Mouse (Mus musculus) left cerebral cortex, postnatal 25 days (tissue): Measurements from ENCODE around the gene Hnf1a. TPM values are rescaled to one million over a fixed set of nuclear protein-coding genes. Genes with fewer than 3 reads are reported as not detected.

Experiments used
- DNase-seq, 2 experiments: peaks; one replicate each; pipeline ENCODE4 v3.0.0; 2022; ENCODE audit warnings: low spot score in 2 of 2, mixed read lengths in 1 of 2
- intact Hi-C: fragments of 180-260 bp; cut with DNase I; formaldehyde crosslinking; loops from one replicate; pipeline ENCODE4 v1.15.1; 2025
- total RNA-seq, 2 experiments: library from RNA; stranded (reverse); gene quantifications; 2 replicates each; pipeline ENCODE4 v1.2.3; 2021

The Hnf1a gene
- total RNA-seq = not detected

GRCm38 (mm10) chr5:114970824-114971227 lies at the start of gene Hnf1a:
Gene Hnf1a, minus strand, starts transcription at chr5:114971094.
- intact Hi-C loops = no loop called here
- no peak for DNase-seq

GRCm38 (mm10) chr5:115018813-115019212 lies 47.9 kb upstream of the Hnf1a start:
- intact Hi-C loops = loop anchor here (10.0 kb wide), 1 partner anchor 246 kb away; no protein-coding TSS in a partner anchor
- DNase-seq = no peak

- no peak for DNase-seq
- intact Hi-C loops = loop anchor here (10.0 kb wide), 1 partner anchor 247 kb away; no protein-coding TSS in a partner anchor
Measured at GRCm38 (mm10) chr5:115018270-115018669, 47.4 kb upstream of the Hnf1a start.

- intact Hi-C loops = loop anchor here (10.0 kb wide), 1 partner anchor 250 kb away; no protein-coding TSS in a partner anchor
Measured at GRCm38 (mm10) chr5:115015121-115015520, 44.2 kb upstream of the Hnf1a start.

GRCm38 (mm10) chr5:115014570-115014969 lies 43.7 kb upstream of the Hnf1a start:
- intact Hi-C loops = loop anchor here (5.0 to 10.0 kb wide), 2 partner anchors 63 to 250 kb away; no protein-coding TSS in a partner anchor
- no peak for DNase-seq

More at GRCm38 (mm10) chr5:115015121-115015520, 44.2 kb upstream of the Hnf1a start:
- DNase-seq = no peak

GRCm38 (mm10) chr5:115013436-115013835 lies 42.5 kb upstream of the Hnf1a start:
- intact Hi-C loops = loop anchor here (5.0 to 10.0 kb wide), 2 partner anchors 64 to 251 kb away; no protein-coding TSS in a partner anchor
- DNase-seq = no peak

GRCm38 (mm10) chr5:115011519-115012261 lies 40.8 kb upstream of the Hnf1a start:
- intact Hi-C loops = loop anchor here (5.0 to 10.0 kb wide), 2 partner anchors 66 to 253 kb away; no protein-coding TSS in a partner anchor
- DNase-seq = peak; percentile 30 to 48

GRCm38 (mm10) chr5:115011217-115011518 lies 40.3 kb upstream of the Hnf1a start:
- DNase-seq = no peak
- intact Hi-C loops = loop anchor here (5.0 to 10.0 kb wide), 2 partner anchors 66 to 254 kb away; no protein-coding TSS in a partner anchor

GRCm38 (mm10) chr5:115010577-115011216 lies 39.8 kb upstream of the Hnf1a start, which contains the start of gene Sppl3:
Gene Sppl3, plus strand, starts transcription at chr5:115011137.
- peak; percentile 93 to 97 for DNase-seq
- intact Hi-C loops = loop anchor here (5.0 to 10.0 kb wide), 2 partner anchors 67 to 254 kb away; no protein-coding TSS in a partner anchor

GRCm38 (mm10) chr5:115009961-115010360 lies 39.1 kb upstream of the Hnf1a start:
- no peak for DNase-seq
- intact Hi-C loops = loop anchor here (5.0 to 10.0 kb wide), 2 partner anchors 67 to 255 kb away; no protein-coding TSS in a partner anchor

GRCm38 (mm10) chr5:115009143-115009542 lies 38.2 kb upstream of the Hnf1a start:
- DNase-seq = no peak
- intact Hi-C loops = no loop called here

- no peak for DNase-seq
Measured at GRCm38 (mm10) chr5:115008307-115008706, 37.4 kb upstream of the Hnf1a start.

GRCm38 (mm10) chr5:115007768-115008167 lies 36.9 kb upstream of the Hnf1a start:
- intact Hi-C loops = no loop called here
- no peak for DNase-seq

More at GRCm38 (mm10) chr5:115008307-115008706, 37.4 kb upstream of the Hnf1a start:
- intact Hi-C loops = no loop called here

- intact Hi-C loops = no loop called here
- no peak for DNase-seq
Measured at GRCm38 (mm10) chr5:115003224-115003873, 32.5 kb upstream of the Hnf1a start.

- intact Hi-C loops = no loop called here
Measured at GRCm38 (mm10) chr5:115002781-115003180, 31.9 kb upstream of the Hnf1a start.

GRCm38 (mm10) chr5:115001464-115001863 lies 30.6 kb upstream of the Hnf1a start:
- intact Hi-C loops = no loop called here
- DNase-seq = no peak

More at GRCm38 (mm10) chr5:115002781-115003180, 31.9 kb upstream of the Hnf1a start:
- no peak for DNase-seq

GRCm38 (mm10) chr5:115000503-115000902 lies 29.6 kb upstream of the Hnf1a start:
- intact Hi-C loops = no loop called here
- no peak for DNase-seq

- no peak for DNase-seq
- intact Hi-C loops = no loop called here
Measured at GRCm38 (mm10) chr5:114997327-114997726, 26.4 kb upstream of the Hnf1a start.

GRCm38 (mm10) chr5:114996447-114996846 lies 25.6 kb upstream of the Hnf1a start:
- intact Hi-C loops = no loop called here
- DNase-seq = no peak

- intact Hi-C loops = no loop called here
- no peak for DNase-seq
Measured at GRCm38 (mm10) chr5:114985074-114985473, 14.2 kb upstream of the Hnf1a start.
